Mouse (Mus musculus) hindbrain, embryonic 16.5 days (tissue): Measurements from ENCODE around the gene Golgb1. TPM values are rescaled to one million over a fixed set of nuclear protein-coding genes. Genes with fewer than 3 reads are reported as not detected.

Experiments used
- ATAC-seq: fragments of 200-750 bp; cut with Nextera tagmentation; 2 replicates; pipeline ENCODE4 v1.8.0; 2017; ENCODE audit warnings: moderate TSS enrichment, moderate library complexity
- H3K27ac ChIP-seq: fragments of 300-500 bp; sonication (generic); 2 replicates; pipeline ENCODE4 v1.5.1; 2014; ENCODE audit warnings: low read depth, mild to moderate bottlenecking, control low read depth, low read length, moderate library complexity
- H3K27me3 ChIP-seq: fragments of 300-500 bp; sonication (generic); replicated peaks from 2 replicates; pipeline ENCODE4 v1.6.1; 2014; ENCODE audit warnings: low read length; ENCODE audit not compliant: control insufficient read depth, insufficient read depth
- H3K36me3 ChIP-seq: fragments of 300-500 bp; sonication (generic); 2 replicates; pipeline ENCODE4 v1.6.1; 2014; ENCODE audit warnings: mild to moderate bottlenecking, low read length, moderate library complexity, mixed read lengths; ENCODE audit not compliant: control insufficient read depth, insufficient read depth
- H3K4me1 ChIP-seq: fragments of 300-500 bp; sonication (generic); 2 replicates; pipeline ENCODE4 v1.6.1; 2014; ENCODE audit warnings: low read depth, low read length; ENCODE audit not compliant: control insufficient read depth, insufficient read depth
- H3K4me2 ChIP-seq: fragments of 300-500 bp; sonication (generic); 2 replicates; pipeline ENCODE4 v1.6.1; 2014; ENCODE audit warnings: mild to moderate bottlenecking, low read length, control low read depth, moderate library complexity
- H3K4me3 ChIP-seq: fragments of 300-500 bp; sonication (generic); 2 replicates; pipeline ENCODE4 v1.5.1; 2014; ENCODE audit warnings: mild to moderate bottlenecking, low read length, control low read depth, moderate library complexity
- H3K9ac ChIP-seq: fragments of 300-500 bp; sonication (generic); 2 replicates; pipeline ENCODE4 v1.6.1; 2014; ENCODE audit warnings: low read depth, mild to moderate bottlenecking, control low read depth, low read length, moderate library complexity
- H3K9me3 ChIP-seq: fragments of 300-500 bp; sonication (generic); 2 replicates; pipeline ENCODE4 v1.6.1; 2014; ENCODE audit warnings: mild to moderate bottlenecking, low read length, moderate library complexity; ENCODE audit not compliant: control insufficient read depth
- WGBS: fragments of 180-500 bp; shearing (Covaris S2); extraction: QIAGEN DNeasy Blood & Tissue Kit; methylation state at CpG from one replicate; pipeline ENCODE4 v1.1.7; 2014; 5-methylcytosine and 5-hydroxymethylcytosine counted together
- polyA plus RNA-seq: library from polyadenylated mRNA; unstranded; fragments of >200 nt; fragmentation: Nextera tagmentation; extraction: Ambion mirVana; gene quantifications from 2 replicates; pipeline ENCODE4 v1.2.1, GENCODE M21; 2015

Gene Golgb1
- polyA plus RNA-seq, 1 experiment from 2014 or later: 72.5 TPM

GRCm38 (mm10) chr16:36925797-36926196 lies 50.9 kb downstream of the Golgb1 start:
- H3K9ac ChIP-seq: no peak overlapping the region
- WGBS: 83% methylated on average over 6 of the region's 6 CpGs
- H3K27me3 ChIP-seq: no peaks in the 10 kb centered on the region
- no peaks in the 10 kb centered on the region for H3K9me3 ChIP-seq
- H3K4me2 ChIP-seq: no peak overlapping the region
- H3K4me1 ChIP-seq: no peaks in the 10 kb centered on the region
- no peak overlapping the region for H3K4me3 ChIP-seq
- no peak overlapping the region for H3K27ac ChIP-seq
- no peak for ATAC-seq
- H3K36me3 ChIP-seq: peaks cover 40% of the 10 kb centered on the region

GRCm38 (mm10) chr16:36926514-36927447 lies 51.8 kb downstream of the Golgb1 start:
- Histone ChIP-seq H3K9me3 (no peaks in the 10 kb centered on the region), H3K27me3 (no peaks in the 10 kb centered on the region)
- WGBS: 94% methylated on average over 10 of the region's 10 CpGs

GRCm38 (mm10) chr16:36927495-36928105 lies 52.7 kb downstream of the Golgb1 start:
- H3K4me1 ChIP-seq: no peaks in the 10 kb centered on the region
- no peak overlapping the region for H3K4me3 ChIP-seq
- H3K9ac ChIP-seq: no peak overlapping the region
- H3K27me3 ChIP-seq: no peaks in the 10 kb centered on the region
- no peaks in the 10 kb centered on the region for H3K9me3 ChIP-seq
- no peak for ATAC-seq
- H3K27ac ChIP-seq: no peak overlapping the region
- no peak overlapping the region for H3K4me2 ChIP-seq
- peaks cover 51% of the 10 kb centered on the region for H3K36me3 ChIP-seq
- 92% methylated on average over 10 of the region's 10 CpGs for WGBS

More at GRCm38 (mm10) chr16:36926514-36927447, 51.8 kb downstream of the Golgb1 start:
- H3K4me1 ChIP-seq: no peaks in the 10 kb centered on the region
- H3K9ac ChIP-seq: no peak overlapping the region
- H3K4me2 ChIP-seq: no peak overlapping the region
- peaks cover 43% of the 10 kb centered on the region for H3K36me3 ChIP-seq
- no peak overlapping the region for H3K27ac ChIP-seq
- no peak overlapping the region for H3K4me3 ChIP-seq
- ATAC-seq: no peak

- ATAC-seq: no peak
- no peak overlapping the region for H3K4me3 ChIP-seq
- no peak overlapping the region for H3K4me2 ChIP-seq
- no peaks in the 10 kb centered on the region for H3K4me1 ChIP-seq
- WGBS: 93% methylated on average over 8 of the region's 8 CpGs
- no peak overlapping the region for H3K27ac ChIP-seq
- H3K9ac ChIP-seq: no peak overlapping the region
- H3K36me3 ChIP-seq: peaks cover 54% of the 10 kb centered on the region
- H3K27me3 ChIP-seq: no peaks in the 10 kb centered on the region
- no peaks in the 10 kb centered on the region for H3K9me3 ChIP-seq
Observed at GRCm38 (mm10) chr16:36928106-36928500, 53.2 kb downstream of the Golgb1 start.

- Histone ChIP-seq H3K27me3 (no peaks in the 10 kb centered on the region), H3K36me3 (peaks cover 57% of the 10 kb centered on the region), H3K4me1 (no peaks in the 10 kb centered on the region), H3K27ac (no peak overlapping the region), H3K4me2 (no peak overlapping the region), H3K9me3 (no peaks in the 10 kb centered on the region), H3K4me3 (no peak overlapping the region), H3K9ac (no peak overlapping the region)
- ATAC-seq: no peak
- 92% methylated on average over 7 of the region's 7 CpGs for WGBS
Observed at GRCm38 (mm10) chr16:36929216-36929615, 54.3 kb downstream of the Golgb1 start.

GRCm38 (mm10) chr16:36930231-36931136 lies 55.5 kb downstream of the Golgb1 start:
- ATAC-seq: no peak
- 86% methylated on average over 11 of the region's 11 CpGs for WGBS
- Histone ChIP-seq H3K9me3 (no peaks in the 10 kb centered on the region), H3K4me3 (no peak overlapping the region), H3K27me3 (no peaks in the 10 kb centered on the region), H3K9ac (no peak overlapping the region), H3K36me3 (peaks cover 52% of the 10 kb centered on the region), H3K4me2 (no peak overlapping the region), H3K4me1 (no peaks in the 10 kb centered on the region), H3K27ac (no peak overlapping the region)

GRCm38 (mm10) chr16:36931381-36931780 lies 56.4 kb downstream of the Golgb1 start:
- H3K27me3 ChIP-seq: no peaks in the 10 kb centered on the region
- no peak overlapping the region for H3K27ac ChIP-seq
- no peaks in the 10 kb centered on the region for H3K4me1 ChIP-seq
- H3K36me3 ChIP-seq: peaks cover 46% of the 10 kb centered on the region
- no peak overlapping the region for H3K4me2 ChIP-seq
- no peaks in the 10 kb centered on the region for H3K9me3 ChIP-seq
- no peak for ATAC-seq
- H3K4me3 ChIP-seq: no peak overlapping the region
- WGBS: 94% methylated on average over 10 of the region's 10 CpGs
- no peak overlapping the region for H3K9ac ChIP-seq

GRCm38 (mm10) chr16:36931976-36932375 lies 57.0 kb downstream of the Golgb1 start:
- Histone ChIP-seq H3K36me3 (peaks cover 41% of the 10 kb centered on the region), H3K4me1 (no peaks in the 10 kb centered on the region), H3K27me3 (no peaks in the 10 kb centered on the region), H3K9me3 (no peaks in the 10 kb centered on the region), H3K4me2 (no peak overlapping the region), H3K4me3 (no peak overlapping the region), H3K27ac (no peak overlapping the region), H3K9ac (no peak overlapping the region)
- no peak for ATAC-seq
- 91% methylated on average over 3 of the region's 3 CpGs for WGBS
